Mouse (Mus musculus): ENCODE data around the gene Oosp3. TPM values are rescaled to one million over a fixed set of nuclear protein-coding genes. Genes with fewer than 3 reads are reported as not detected.

Gene Oosp3
- total and polyA plus RNA-seq, 2 experiments from 2014 or later, result not detected

GRCm38 (mm10) chr19:11725915-11726314, 29.1 kb downstream of the Oosp3 start:
- no peak overlapping the region for H3K9ac ChIP-seq (replicated peaks; ENCODE audit: low read depth, low read length)
- no peak overlapping the region for H3K27ac ChIP-seq (ENCODE audit: low read depth)
- ATAC-seq (ENCODE audit: insufficient read depth, low read depth) (no peak), DNase-seq (ENCODE audit: low spot score) (no peak)
- no peaks in the 10 kb centered on the region for H3K27me3 ChIP-seq (ENCODE audit: control insufficient read depth, insufficient read depth, low read length)
- WGBS, result 59% methylated on average over 2 of the region's 2 CpGs
- H3K4me2 ChIP-seq (ENCODE audit: low read depth, low read length), result no peak overlapping the region
- TF ChIP-seq EP300 (IDR thresholded peaks at IDR 0.05; ENCODE audit: low read depth) (no peak), CTCF (IDR thresholded peaks at IDR 0.05; ENCODE audit: low read depth) (no peak)
- no peaks in the 10 kb centered on the region for H3K36me3 ChIP-seq (replicated peaks; ENCODE audit: control insufficient read depth, insufficient read depth, low read length)
- no peak overlapping the region for H3K4me3 ChIP-seq (ENCODE audit: low read depth, low read length)
- no peaks in the 10 kb centered on the region for H3K9me3 ChIP-seq (replicated peaks; ENCODE audit: control insufficient read depth, low read length)
- H3K4me1 ChIP-seq (ENCODE audit: control insufficient read depth, insufficient read depth), result no peaks in the 10 kb centered on the region

- Histone ChIP-seq H3K9ac (replicated peaks; ENCODE audit: low read depth, low read length) (no peak overlapping the region), H3K4me2 (ENCODE audit: low read depth, low read length) (no peak overlapping the region), H3K36me3 (replicated peaks; ENCODE audit: control insufficient read depth, insufficient read depth, low read length) (no peaks in the 10 kb centered on the region), H3K27ac (ENCODE audit: low read depth) (no peak overlapping the region), H3K27me3 (ENCODE audit: control insufficient read depth, insufficient read depth, low read length) (no peaks in the 10 kb centered on the region), H3K4me1 (ENCODE audit: control insufficient read depth, insufficient read depth) (no peaks in the 10 kb centered on the region), H3K9me3 (replicated peaks; ENCODE audit: control insufficient read depth, low read length) (no peaks in the 10 kb centered on the region), H3K4me3 (ENCODE audit: low read depth, low read length) (no peak overlapping the region)
- ATAC-seq (ENCODE audit: insufficient read depth, low read depth) (no peak), DNase-seq (ENCODE audit: low spot score) (no peak)
- no peak for TF ChIP-seq CTCF (IDR thresholded peaks at IDR 0.05; ENCODE audit: low read depth)
- no peak for TF ChIP-seq EP300 (IDR thresholded peaks at IDR 0.05; ENCODE audit: low read depth)
- WGBS, result 79% methylated on average over 5 of the region's 5 CpGs
These were observed 30.4 kb downstream of the Oosp3 start for GRCm38 (mm10) chr19:11727304-11727703.

- Histone ChIP-seq H3K27me3 (ENCODE audit: control insufficient read depth, insufficient read depth, low read length) (no peaks in the 10 kb centered on the region), H3K4me1 (ENCODE audit: control insufficient read depth, insufficient read depth) (no peaks in the 10 kb centered on the region), H3K36me3 (replicated peaks; ENCODE audit: control insufficient read depth, insufficient read depth, low read length) (no peaks in the 10 kb centered on the region), H3K4me3 (ENCODE audit: low read depth, low read length) (no peak overlapping the region), H3K27ac (ENCODE audit: low read depth) (no peak overlapping the region), H3K9ac (replicated peaks; ENCODE audit: low read depth, low read length) (no peak overlapping the region), H3K4me2 (ENCODE audit: low read depth, low read length) (no peak overlapping the region), H3K9me3 (replicated peaks; ENCODE audit: control insufficient read depth, low read length) (no peaks in the 10 kb centered on the region)
- DNase-seq (ENCODE audit: low spot score), result no peak
- ATAC-seq (ENCODE audit: insufficient read depth, low read depth), result no peak
- 68% methylated on average over 1 of the region's 1 CpGs for WGBS
- TF ChIP-seq EP300 (IDR thresholded peaks at IDR 0.05; ENCODE audit: low read depth), result no peak
- no peak for TF ChIP-seq CTCF (IDR thresholded peaks at IDR 0.05; ENCODE audit: low read depth)
These were observed 33.4 kb downstream of the Oosp3 start for GRCm38 (mm10) chr19:11730278-11730677.

GRCm38 (mm10) chr19:11736455-11736854, 39.6 kb downstream of the Oosp3 start:
- TF ChIP-seq CTCF (IDR thresholded peaks at IDR 0.05; ENCODE audit: low read depth) (no peak), EP300 (IDR thresholded peaks at IDR 0.05; ENCODE audit: low read depth) (no peak)
- ATAC-seq (ENCODE audit: insufficient read depth, low read depth) (no peak), DNase-seq (ENCODE audit: low spot score) (no peak)
- H3K4me1 ChIP-seq (ENCODE audit: control insufficient read depth, insufficient read depth), result no peaks in the 10 kb centered on the region
- H3K4me3 ChIP-seq (ENCODE audit: low read depth, low read length), result no peak overlapping the region
- H3K4me2 ChIP-seq (ENCODE audit: low read depth, low read length), result no peak overlapping the region
- H3K27me3 ChIP-seq (ENCODE audit: control insufficient read depth, insufficient read depth, low read length), result no peaks in the 10 kb centered on the region
- H3K9ac ChIP-seq (replicated peaks; ENCODE audit: low read depth, low read length), result no peak overlapping the region
- no peaks in the 10 kb centered on the region for H3K9me3 ChIP-seq (replicated peaks; ENCODE audit: control insufficient read depth, low read length)
- WGBS, result 28% methylated on average over 1 of the region's 1 CpGs
- no peak overlapping the region for H3K27ac ChIP-seq (ENCODE audit: low read depth)
- H3K36me3 ChIP-seq (replicated peaks; ENCODE audit: control insufficient read depth, insufficient read depth, low read length), result no peaks in the 10 kb centered on the region

- Histone ChIP-seq H3K4me1 (ENCODE audit: control insufficient read depth, insufficient read depth) (no peaks in the 10 kb centered on the region), H3K36me3 (replicated peaks; ENCODE audit: control insufficient read depth, insufficient read depth, low read length) (no peaks in the 10 kb centered on the region), H3K4me3 (ENCODE audit: low read depth, low read length) (no peak overlapping the region), H3K27ac (ENCODE audit: low read depth) (no peak overlapping the region), H3K9ac (replicated peaks; ENCODE audit: low read depth, low read length) (no peak overlapping the region), H3K4me2 (ENCODE audit: low read depth, low read length) (no peak overlapping the region), H3K27me3 (ENCODE audit: control insufficient read depth, insufficient read depth, low read length) (no peaks in the 10 kb centered on the region), H3K9me3 (replicated peaks; ENCODE audit: control insufficient read depth, low read length) (no peaks in the 10 kb centered on the region)
- ATAC-seq (ENCODE audit: insufficient read depth, low read depth), result no peak
- no peak for DNase-seq (ENCODE audit: low spot score)
- TF ChIP-seq EP300 (IDR thresholded peaks at IDR 0.05; ENCODE audit: low read depth) (no peak), CTCF (IDR thresholded peaks at IDR 0.05; ENCODE audit: low read depth) (no peak)
These were observed 48.8 kb downstream of the Oosp3 start for GRCm38 (mm10) chr19:11745680-11746079.

- WGBS, result 81% methylated on average over 2 of the region's 2 CpGs
- no peaks in the 10 kb centered on the region for H3K27me3 ChIP-seq (ENCODE audit: control insufficient read depth, insufficient read depth, low read length)
These were observed 50.4 kb downstream of the Oosp3 start, which contains the start of gene Gif for GRCm38 (mm10) chr19:11747298-11747697. TSS of gene Gif (plus strand) at chr19:11747554.

More at GRCm38 (mm10) chr19:11747298-11747697, 50.4 kb downstream of the Oosp3 start, which contains the start of gene Gif:
- Histone ChIP-seq H3K4me2 (ENCODE audit: low read depth, low read length) (no peak within 1 kb of the TSS), H3K4me3 (ENCODE audit: low read depth, low read length) (no peak within 1 kb of the TSS), H3K9me3 (replicated peaks; ENCODE audit: control insufficient read depth, low read length) (no peaks in the 10 kb centered on the region), H3K27ac (ENCODE audit: low read depth) (no peak within 1 kb of the TSS), H3K9ac (replicated peaks; ENCODE audit: low read depth, low read length) (no peak within 1 kb of the TSS), H3K4me1 (ENCODE audit: control insufficient read depth, insufficient read depth) (no peaks in the 10 kb centered on the region), H3K36me3 (replicated peaks; ENCODE audit: control insufficient read depth, insufficient read depth, low read length) (no peaks in the 10 kb centered on the region)
- DNase-seq (ENCODE audit: low spot score), result no peak
- no peak for ATAC-seq (ENCODE audit: insufficient read depth, low read depth)
- TF ChIP-seq CTCF (IDR thresholded peaks at IDR 0.05; ENCODE audit: low read depth), result no peak
- no peak for TF ChIP-seq EP300 (IDR thresholded peaks at IDR 0.05; ENCODE audit: low read depth)

Other genes with a start within 250 kb of the Oosp3 start
- gene Ms4a6c, start 227.7 kb upstream of the Oosp3 start, total RNA-seq (2014; rRNA removed; ENCODE audit: low replicate concordance), result 1.4 and 14.5 TPM in 2 replicates
- 4.0 and 4.1 TPM in 2 replicates for gene Ms4a6c, start 227.7 kb upstream of the Oosp3 start, polyA plus RNA-seq (2015; fragmentation: Nextera tagmentation; extraction: Ambion mirVana)
- not detected in 2 replicates for gene Gm8369, start 211.1 kb upstream of the Oosp3 start, total RNA-seq (2014; rRNA removed; ENCODE audit: low replicate concordance)
- gene Gm8369, start 211.1 kb upstream of the Oosp3 start, polyA plus RNA-seq (2015; fragmentation: Nextera tagmentation; extraction: Ambion mirVana), result 0.08 TPM in 1 of 2 replicates, not detected in the other
- 3.5 and 15.3 TPM in 2 replicates for gene Ms4a6b, start 180.5 kb upstream of the Oosp3 start, total RNA-seq (2014; rRNA removed; ENCODE audit: low replicate concordance)
- gene Ms4a6b, start 180.5 kb upstream of the Oosp3 start, polyA plus RNA-seq (2015; fragmentation: Nextera tagmentation; extraction: Ambion mirVana), result 2.5 and 2.8 TPM in 2 replicates
- 1.1 and 1.8 TPM in 2 replicates for gene Ms4a4d, start 160.3 kb upstream of the Oosp3 start, total RNA-seq (2014; rRNA removed; ENCODE audit: low replicate concordance)
- 2.8 and 3.4 TPM in 2 replicates for gene Ms4a4d, start 160.3 kb upstream of the Oosp3 start, polyA plus RNA-seq (2015; fragmentation: Nextera tagmentation; extraction: Ambion mirVana)
- gene Ms4a6d, start 92.2 kb upstream of the Oosp3 start, total RNA-seq (2014; rRNA removed; ENCODE audit: low replicate concordance), result 5.3 and 14.0 TPM in 2 replicates
- 3.0 and 3.2 TPM in 2 replicates for gene Ms4a6d, start 92.2 kb upstream of the Oosp3 start, polyA plus RNA-seq (2015; fragmentation: Nextera tagmentation; extraction: Ambion mirVana)
- not detected in 2 replicates for gene Ms4a2, start 73.3 kb upstream of the Oosp3 start, total RNA-seq (2014; rRNA removed; ENCODE audit: low replicate concordance)
- gene Ms4a2, start 73.3 kb upstream of the Oosp3 start, polyA plus RNA-seq (2015; fragmentation: Nextera tagmentation; extraction: Ambion mirVana), result 0.15 and 0.18 TPM in 2 replicates
- gene Ms4a3, start 56.2 kb upstream of the Oosp3 start, total RNA-seq (2014; rRNA removed; ENCODE audit: low replicate concordance), result 2.7 TPM in 1 of 2 replicates, not detected in the other
- not detected in 2 replicates for gene Ms4a3, start 56.2 kb upstream of the Oosp3 start, polyA plus RNA-seq (2015; fragmentation: Nextera tagmentation; extraction: Ambion mirVana)
- not detected in 2 replicates for gene Oosp2, start 36.5 kb upstream of the Oosp3 start, total RNA-seq (2014; rRNA removed; ENCODE audit: low replicate concordance)
- not detected in 2 replicates for gene Oosp2, start 36.5 kb upstream of the Oosp3 start, polyA plus RNA-seq (2015; fragmentation: Nextera tagmentation; extraction: Ambion mirVana)
- gene Oosp1, start 5.9 kb upstream of the Oosp3 start, total RNA-seq (2014; rRNA removed; ENCODE audit: low replicate concordance), result not detected in 2 replicates
- gene Oosp1, start 5.9 kb upstream of the Oosp3 start, polyA plus RNA-seq (2015; fragmentation: Nextera tagmentation; extraction: Ambion mirVana), result not detected in 2 replicates
- gene Gif, start 50.5 kb downstream of the Oosp3 start, total RNA-seq (2014; rRNA removed; ENCODE audit: low replicate concordance), result not detected in 2 replicates
- not detected in 2 replicates for gene Gif, start 50.5 kb downstream of the Oosp3 start, polyA plus RNA-seq (2015; fragmentation: Nextera tagmentation; extraction: Ambion mirVana)
- gene Mrpl16, start 73.3 kb downstream of the Oosp3 start, total RNA-seq (2014; rRNA removed; ENCODE audit: low replicate concordance), result 32.2 and 49.9 TPM in 2 replicates
- gene Mrpl16, start 73.3 kb downstream of the Oosp3 start, polyA plus RNA-seq (2015; fragmentation: Nextera tagmentation; extraction: Ambion mirVana), result 97.6 and 99.1 TPM in 2 replicates
- gene Stx3, start 122.3 kb downstream of the Oosp3 start, total RNA-seq (2014; rRNA removed; ENCODE audit: low replicate concordance), result 8.0 and 10.6 TPM in 2 replicates
- 6.0 and 6.3 TPM in 2 replicates for gene Stx3, start 122.3 kb downstream of the Oosp3 start, polyA plus RNA-seq (2015; fragmentation: Nextera tagmentation; extraction: Ambion mirVana)
- not detected in 2 replicates for gene Olfr1417, start 142.2 kb downstream of the Oosp3 start, total RNA-seq (2014; rRNA removed; ENCODE audit: low replicate concordance)
- gene Olfr1417, start 142.2 kb downstream of the Oosp3 start, polyA plus RNA-seq (2015; fragmentation: Nextera tagmentation; extraction: Ambion mirVana), result not detected in 2 replicates
- gene Olfr1418, start 164.0 kb downstream of the Oosp3 start, total RNA-seq (2014; rRNA removed; ENCODE audit: low replicate concordance), result not detected in 2 replicates
- not detected in 2 replicates for gene Olfr1418, start 164.0 kb downstream of the Oosp3 start, polyA plus RNA-seq (2015; fragmentation: Nextera tagmentation; extraction: Ambion mirVana)
- not detected in 2 replicates for gene Olfr1419, start 178.1 kb downstream of the Oosp3 start, total RNA-seq (2014; rRNA removed; ENCODE audit: low replicate concordance)
- not detected in 2 replicates for gene Olfr1419, start 178.1 kb downstream of the Oosp3 start, polyA plus RNA-seq (2015; fragmentation: Nextera tagmentation; extraction: Ambion mirVana)
- gene Olfr1420, start 189.5 kb downstream of the Oosp3 start, total RNA-seq (2014; rRNA removed; ENCODE audit: low replicate concordance), result not detected in 2 replicates
- gene Olfr1420, start 189.5 kb downstream of the Oosp3 start, polyA plus RNA-seq (2015; fragmentation: Nextera tagmentation; extraction: Ambion mirVana), result 0.11 TPM in 1 of 2 replicates, not detected in the other
- gene Patl1, start 215.3 kb downstream of the Oosp3 start, total RNA-seq (2014; rRNA removed; ENCODE audit: low replicate concordance), result 12.9 and 14.7 TPM in 2 replicates
- 10.0 and 11.5 TPM in 2 replicates for gene Patl1, start 215.3 kb downstream of the Oosp3 start, polyA plus RNA-seq (2015; fragmentation: Nextera tagmentation; extraction: Ambion mirVana)

Data from heart, postnatal 0 days (tissue).